Mouse (Mus musculus) embryonic facial prominence, embryonic 11.5 days (tissue): ENCODE measurements around the gene Dohh. TPM values are rescaled to one million over a fixed set of nuclear protein-coding genes. Genes with fewer than 3 reads are reported as not detected.

Experiments used
- ATAC-seq: fragments of 200-750 bp; cut with Nextera tagmentation; replicated peaks from 2 replicates; pipeline ENCODE4 v1.8.0; 2017; ENCODE audit warnings: low read depth; ENCODE audit not compliant: insufficient number of reproducible peaks, low FRiP score, low TSS enrichment
- DNase-seq: peaks from one replicate; pipeline ENCODE4 v3.0.0-alpha.2; 2015; ENCODE audit warnings: low spot score
- H3K27ac ChIP-seq: fragments of 300-500 bp; sonication (generic); replicated peaks from 2 replicates; pipeline ENCODE4 v1.5.1; 2014; ENCODE audit warnings: mild to moderate bottlenecking, low read depth, low read length, control low read depth
- H3K27me3 ChIP-seq: fragments of 300-500 bp; sonication (generic); 2 replicates; pipeline ENCODE4 v1.6.1; 2014; ENCODE audit warnings: mild to moderate bottlenecking, low read length, moderate library complexity, mixed read lengths; ENCODE audit not compliant: control insufficient read depth, insufficient read depth
- H3K36me3 ChIP-seq: fragments of 300-500 bp; sonication (generic); replicated peaks from 2 replicates; pipeline ENCODE4 v1.6.1; 2014; ENCODE audit warnings: low read depth, mild to moderate bottlenecking, low read length, moderate library complexity, mixed read lengths; ENCODE audit not compliant: control insufficient read depth, insufficient read depth
- H3K4me1 ChIP-seq: fragments of 300-500 bp; sonication (generic); 2 replicates; pipeline ENCODE4 v1.6.1; 2014; ENCODE audit warnings: low read length, mixed read lengths; ENCODE audit not compliant: control insufficient read depth, insufficient read depth
- H3K4me2 ChIP-seq: fragments of 300-500 bp; sonication (generic); 2 replicates; pipeline ENCODE4 v1.6.1; 2014; ENCODE audit warnings: low read depth, mild to moderate bottlenecking, control low read depth, low read length, moderate library complexity
- H3K4me3 ChIP-seq: fragments of 300-500 bp; sonication (generic); 2 replicates; pipeline ENCODE4 v1.5.1; 2014; ENCODE audit warnings: low read depth, low read length, control low read depth
- H3K9ac ChIP-seq: fragments of 300-500 bp; sonication (generic); replicated peaks from 2 replicates; pipeline ENCODE4 v1.6.1; 2014; ENCODE audit warnings: mild to moderate bottlenecking, control low read depth, low read length
- H3K9me3 ChIP-seq: fragments of 300-500 bp; sonication (generic); replicated peaks from 2 replicates; pipeline ENCODE4 v1.6.1; 2016; ENCODE audit warnings: mild to moderate bottlenecking, low read length, inconsistent platforms, mixed read lengths; ENCODE audit not compliant: control insufficient read depth
- WGBS: fragments of 180-500 bp; shearing (Covaris S2); extraction: QIAGEN DNeasy Blood & Tissue Kit; methylation state at CpG from one replicate; pipeline ENCODE4 v1.1.7; 2014; 5-methylcytosine and 5-hydroxymethylcytosine counted together
- polyA plus RNA-seq: library from polyadenylated mRNA; unstranded; fragments of >200 nt; fragmentation: Nextera tagmentation; extraction: Ambion mirVana; gene quantifications from 2 replicates; pipeline ENCODE4 v1.2.1, GENCODE M21; 2014

Dohh gene
- polyA plus RNA-seq, 1 experiment from 2014 or later, result 45.0 TPM

DNA sequence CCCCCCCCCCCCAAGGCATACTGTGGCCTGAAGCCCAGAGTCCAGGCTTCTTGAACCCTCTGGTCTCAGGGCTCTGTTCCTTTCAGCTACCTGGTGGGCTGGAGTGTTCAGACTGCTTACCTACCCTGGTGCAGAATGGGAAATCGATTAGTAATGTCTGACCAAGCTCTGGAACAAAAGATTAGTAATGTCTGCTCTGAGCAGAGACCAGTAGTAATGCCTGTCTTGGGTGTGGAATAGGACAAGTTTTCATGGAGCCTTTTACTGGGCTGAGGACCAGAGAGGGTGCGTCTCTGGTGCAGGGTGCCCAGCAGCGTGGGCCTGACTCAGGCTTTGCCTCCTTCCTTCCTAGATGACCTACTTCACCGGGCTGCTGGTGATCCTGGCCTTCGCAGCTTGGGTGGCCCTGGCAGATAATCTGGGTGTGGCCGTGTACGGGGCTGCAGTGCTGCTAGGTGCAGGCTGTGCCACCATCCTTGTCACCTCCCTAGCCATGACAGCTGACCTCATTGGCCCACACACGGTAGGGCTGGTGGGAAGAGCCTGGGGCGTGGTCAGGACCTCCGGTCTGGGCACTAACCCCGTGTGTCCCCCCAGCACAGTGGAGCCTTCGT lies 21.8 kb upstream of the Dohh start:
- Histone ChIP-seq H3K27ac (no peak overlapping the region), H3K4me2 (peak overlapping the region; percentile 7; the same call in 1 of the 2 replicates), H3K4me1 (peaks cover 11% of the 10 kb centered on the region), H3K27me3 (peaks cover 20% of the 10 kb centered on the region), H3K9me3 (no peaks in the 10 kb centered on the region), H3K9ac (no peak overlapping the region; the same call in 1 of the 2 replicates), H3K4me3 (no peak overlapping the region), H3K36me3 (no peaks in the 10 kb centered on the region; the same call in 1 of the 2 replicates)
- 75% methylated on average over 12 of the region's 12 CpGs for WGBS
- DNase-seq (peak; percentile 20), ATAC-seq (no peak)

DNA sequence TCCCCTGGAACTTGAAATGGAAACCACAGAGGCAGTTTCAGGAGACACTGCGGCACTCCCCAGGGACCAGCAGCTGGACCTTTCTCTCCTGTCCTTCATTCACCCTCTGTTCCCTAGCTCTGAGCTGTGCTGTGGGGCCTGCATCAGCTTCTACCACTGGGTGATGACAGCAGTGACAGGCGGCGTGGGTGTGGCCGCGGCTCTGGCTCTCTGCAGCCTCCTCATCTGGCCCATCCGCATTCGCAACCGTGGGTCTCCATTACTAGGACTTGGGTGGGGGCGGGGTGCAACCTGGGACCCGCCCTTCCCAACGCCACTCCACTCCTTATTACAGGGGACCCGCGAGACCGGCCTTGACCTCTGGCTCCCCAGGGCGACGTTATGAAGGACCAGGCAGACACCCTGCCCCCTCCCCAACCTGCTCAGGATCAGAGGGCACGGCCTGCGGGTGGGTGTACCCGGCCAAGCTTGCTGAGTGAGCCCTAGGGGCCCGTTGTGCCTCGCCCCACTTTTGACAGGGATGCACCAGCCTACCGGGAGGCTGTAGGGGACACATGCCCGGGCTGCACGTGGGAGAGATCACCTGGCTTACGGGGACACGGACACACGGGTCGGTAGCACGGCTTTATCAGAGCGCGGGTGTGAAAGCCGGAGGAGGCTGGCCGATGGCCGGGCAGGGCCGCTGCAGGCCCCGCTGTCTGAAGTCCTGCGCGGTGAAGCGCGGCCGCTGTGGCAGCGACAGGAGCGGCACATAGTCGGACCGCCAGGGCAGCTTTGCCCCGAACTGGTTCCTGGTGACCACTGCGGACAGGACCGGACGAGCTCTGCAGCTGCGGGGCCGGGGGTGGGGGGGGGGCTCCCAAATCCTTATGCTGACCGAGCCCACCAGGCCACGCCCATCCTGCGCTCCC lies 20.5 kb upstream of the Dohh start:
- H3K9ac ChIP-seq, result peak overlapping the region; percentile 39
- H3K4me1 ChIP-seq, result peaks cover 11% of the 10 kb centered on the region
- DNase-seq (peak; percentile 14), ATAC-seq (no peak)
- peak overlapping the region; percentile 26 for H3K4me3 ChIP-seq
- WGBS, result 9% methylated on average over 51 of the region's 54 CpGs
- H3K27ac ChIP-seq, result no peak overlapping the region
- H3K36me3 ChIP-seq, result peaks cover 11% of the 10 kb centered on the region
- peak overlapping the region; percentile 59 for H3K4me2 ChIP-seq
- H3K27me3 ChIP-seq, result peaks cover 20% of the 10 kb centered on the region
- no peaks in the 10 kb centered on the region for H3K9me3 ChIP-seq

DNA sequence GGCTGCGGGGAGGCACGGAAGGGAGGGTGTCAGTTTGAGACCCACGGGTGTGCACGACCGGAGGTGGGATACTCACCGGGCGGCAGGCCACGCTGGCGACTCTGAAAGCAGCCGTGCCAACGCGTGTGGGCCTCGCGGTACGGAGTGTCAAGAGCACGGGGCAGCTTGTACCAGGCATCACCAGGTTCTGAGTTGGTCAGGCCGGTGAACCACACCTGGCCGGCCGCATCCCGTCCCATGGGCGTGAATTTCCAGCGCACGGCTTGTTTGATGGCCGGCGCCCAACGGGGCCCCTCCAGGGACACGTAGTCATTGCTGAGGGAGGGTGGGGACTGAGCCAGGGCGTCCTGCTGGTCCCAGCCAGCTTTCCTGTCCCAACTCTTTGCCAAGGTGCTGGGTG lies 19.6 kb upstream of the Dohh start:
- Histone ChIP-seq H3K27me3 (peaks cover 20% of the 10 kb centered on the region), H3K9ac (0 out of 2 replicates have a peak overlapping the region, but pooled peaks have one; percentile 29), H3K4me1 (peaks cover 11% of the 10 kb centered on the region), H3K4me2 (peak overlapping the region; percentile 29), H3K4me3 (peak overlapping the region; percentile 26), H3K36me3 (peaks cover 16% of the 10 kb centered on the region), H3K27ac (no peak overlapping the region), H3K9me3 (no peaks in the 10 kb centered on the region)
- 9% methylated on average over 28 of the region's 28 CpGs for WGBS
- DNase-seq, result peak; percentile 11
- no peak for ATAC-seq

DNA sequence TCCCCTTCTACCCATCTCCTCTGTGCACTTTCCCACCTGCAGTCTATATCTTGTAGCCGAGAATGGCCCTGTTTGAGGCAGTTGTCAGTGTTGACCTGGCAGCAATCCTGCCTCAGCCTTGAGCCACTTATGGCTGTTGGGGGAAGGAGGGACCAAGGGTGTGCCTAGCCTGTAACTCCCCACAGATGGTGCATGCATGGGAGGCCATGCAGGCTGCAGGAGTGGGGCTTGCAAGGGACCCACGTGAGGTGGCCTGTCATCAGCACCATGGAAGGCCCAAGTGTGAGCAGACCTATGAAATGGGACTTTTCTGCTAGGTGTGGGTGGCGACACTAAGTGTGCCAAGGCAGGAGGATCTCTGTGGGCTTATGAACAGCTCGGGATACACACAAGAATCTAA lies 19.2 kb upstream of the Dohh start:
- no peak overlapping the region for H3K9ac ChIP-seq
- peaks cover 16% of the 10 kb centered on the region for H3K36me3 ChIP-seq
- H3K27me3 ChIP-seq, result peaks cover 20% of the 10 kb centered on the region
- H3K4me2 ChIP-seq, result no peak overlapping the region; the same call in 1 of the 2 replicates
- ATAC-seq (no peak), DNase-seq (peak; percentile 31)
- peaks cover 11% of the 10 kb centered on the region for H3K4me1 ChIP-seq
- H3K27ac ChIP-seq, result no peak overlapping the region
- WGBS, result 35% methylated on average over 4 of the region's 4 CpGs
- H3K9me3 ChIP-seq, result no peaks in the 10 kb centered on the region
- no peak overlapping the region; the same call in 1 of the 2 replicates for H3K4me3 ChIP-seq

DNA sequence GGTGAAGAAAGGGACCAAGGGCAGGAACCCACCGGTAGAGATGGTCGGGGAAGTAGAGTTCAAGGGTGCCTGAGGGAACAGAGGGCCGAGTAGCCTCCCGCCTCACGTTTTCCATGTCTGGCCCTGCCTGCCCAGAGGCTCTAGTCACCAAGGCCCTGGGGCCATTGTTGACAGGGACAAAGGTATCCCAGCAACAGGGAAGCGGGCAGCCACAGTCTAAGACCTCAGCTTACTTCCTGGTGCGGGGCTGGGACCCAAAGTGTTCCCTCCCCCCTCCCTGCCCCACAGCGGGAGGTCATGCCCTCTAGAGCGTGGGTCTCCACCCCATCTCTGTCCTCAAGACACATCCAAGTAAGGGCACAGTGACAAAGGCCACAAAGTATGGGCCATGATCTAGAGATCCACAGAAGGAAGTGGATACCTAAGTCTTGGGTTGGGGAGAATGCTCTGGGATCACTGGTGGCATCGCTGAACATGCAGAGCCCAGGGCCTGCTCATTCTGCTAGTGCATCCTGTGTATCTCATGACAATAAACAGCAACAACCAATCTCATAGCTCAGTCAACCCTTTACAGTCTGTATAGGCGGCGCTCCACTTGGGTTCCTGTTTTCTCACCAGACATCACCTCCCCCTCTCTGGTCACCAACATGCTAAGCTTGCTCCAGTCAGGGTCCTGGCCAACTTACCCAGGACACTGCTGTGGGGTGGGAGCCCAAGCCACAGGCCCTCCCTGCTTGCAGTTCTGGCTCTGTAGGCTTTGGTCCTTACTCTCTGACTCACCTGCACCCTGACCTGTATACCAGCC lies 18.4 kb upstream of the Dohh start, which contains the start of gene 4930404N11Rik:
Gene 4930404N11Rik, minus strand, starts transcription at position 145 of the 805 bp plus-strand sequence.
- H3K27ac ChIP-seq, result no peak within 1 kb of the TSS
- ATAC-seq, result peak; percentile 19; the same call in 1 of the 2 replicates
- H3K9me3 ChIP-seq, result no peaks in the 10 kb centered on the region
- peaks cover 11% of the 10 kb centered on the region for H3K4me1 ChIP-seq
- peak within 1 kb of the TSS; percentile 26 for H3K4me3 ChIP-seq
- peak; percentile 40 for DNase-seq
- H3K4me2 ChIP-seq, result peak within 1 kb of the TSS; percentile 29
- H3K36me3 ChIP-seq, result peaks cover 21% of the 10 kb centered on the region
- 0 out of 2 replicates have a peak within 1 kb of the TSS, but pooled peaks have one; percentile 29 for H3K9ac ChIP-seq
- WGBS, result 28% methylated on average over 12 of the region's 12 CpGs
- H3K27me3 ChIP-seq, result peaks cover 20% of the 10 kb centered on the region

DNA sequence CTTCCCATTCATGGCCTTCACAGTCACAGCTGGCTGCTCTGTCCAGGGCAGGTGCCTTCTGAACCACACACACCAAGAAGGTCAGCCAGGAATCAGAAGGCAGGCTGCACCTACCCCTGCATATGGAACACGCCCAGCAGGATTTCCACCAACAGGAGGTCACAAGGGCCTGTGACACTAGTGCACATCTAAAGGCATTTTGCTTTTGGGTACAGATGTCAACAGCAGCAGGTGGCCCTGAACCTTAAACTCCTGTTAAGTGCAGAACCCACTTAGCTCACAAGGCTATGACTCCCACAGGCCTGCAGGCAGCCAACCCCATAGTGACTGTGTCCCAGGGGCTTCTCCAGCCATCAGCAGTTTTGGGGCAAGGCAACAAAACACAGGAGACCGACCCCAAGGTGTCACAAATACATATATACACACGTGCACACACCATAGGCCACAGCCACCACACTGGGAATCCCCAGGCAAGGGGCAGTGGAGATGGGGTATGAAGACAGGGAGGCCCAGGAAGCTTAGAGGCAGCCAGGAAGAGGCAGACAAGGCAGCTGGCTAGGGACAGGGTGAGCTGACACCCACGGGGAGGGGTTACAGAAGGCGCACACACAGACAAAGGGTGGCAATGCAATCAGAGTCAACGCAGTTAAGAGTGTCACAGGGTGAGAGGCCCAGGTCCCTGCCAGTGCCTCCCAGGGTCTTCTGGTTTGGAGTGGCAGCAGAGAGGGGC lies 17.6 kb upstream of the Dohh start:
- Histone ChIP-seq H3K4me2 (no peak overlapping the region), H3K36me3 (peaks cover 26% of the 10 kb centered on the region), H3K4me3 (no peak overlapping the region), H3K27ac (no peak overlapping the region), H3K9me3 (no peaks in the 10 kb centered on the region), H3K4me1 (peaks cover 11% of the 10 kb centered on the region), H3K9ac (no peak overlapping the region), H3K27me3 (peaks cover 20% of the 10 kb centered on the region)
- DNase-seq, result no peak
- WGBS, result 77% methylated on average over 6 of the region's 6 CpGs
- ATAC-seq, result no peak

DNA sequence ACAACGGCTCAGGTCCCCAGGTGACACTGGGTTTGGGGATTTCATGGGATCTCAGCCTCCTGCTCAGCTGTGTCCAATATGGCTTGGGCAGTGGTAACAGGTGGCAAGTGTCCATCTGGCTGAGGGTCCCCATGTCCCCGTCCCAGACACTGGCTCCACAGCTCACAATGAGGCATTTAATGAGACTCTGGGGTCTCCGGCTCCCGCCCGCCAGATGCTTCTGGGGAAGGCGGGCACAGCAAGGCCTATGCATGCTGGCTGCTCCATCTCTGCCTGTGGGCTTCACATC lies 17.1 kb upstream of the Dohh start:
- no peak for DNase-seq
- ATAC-seq, result no peak
- Histone ChIP-seq H3K36me3 (peaks cover 26% of the 10 kb centered on the region), H3K9me3 (no peaks in the 10 kb centered on the region), H3K4me2 (no peak overlapping the region), H3K4me1 (peaks cover 11% of the 10 kb centered on the region), H3K27me3 (peaks cover 20% of the 10 kb centered on the region), H3K4me3 (no peak overlapping the region), H3K9ac (no peak overlapping the region), H3K27ac (no peak overlapping the region)
- WGBS, result 84% methylated on average over 6 of the region's 6 CpGs
